Mouse (Mus musculus): ENCODE data around the gene Hsdl2. TPM values are rescaled to one million over a fixed set of nuclear protein-coding genes. Genes with fewer than 3 reads are reported as not detected.
"Not testable (repeated sequence)": the region's sequence is repeated elsewhere in the genome, so short reads cannot be mapped to it uniquely, and the experiment has no call there.

Hsdl2 gene
- polyA plus RNA-seq, 1 experiment from 2014 or later = 22.2 TPM

DNA sequence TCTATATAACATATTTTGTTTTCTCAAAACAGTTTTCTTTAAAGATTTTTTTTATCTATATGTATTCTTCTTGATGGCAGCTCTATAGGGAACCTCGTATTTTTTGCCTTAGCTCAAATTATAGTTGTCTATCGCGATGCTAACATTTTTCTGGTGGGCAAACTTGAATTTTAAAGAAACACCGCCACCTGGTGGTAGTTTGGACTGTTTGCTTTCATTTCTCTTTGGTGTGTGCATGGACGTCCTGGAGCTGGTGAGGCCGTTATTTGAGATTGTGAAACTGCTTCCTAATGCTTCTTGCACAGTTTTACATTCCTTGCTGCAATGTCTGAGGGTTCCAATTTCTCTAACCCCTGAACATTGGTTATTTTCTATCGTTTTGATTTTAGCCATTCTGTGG, 11.8 kb upstream of the Hsdl2 start:
- peak; percentile 48 for ATAC-seq (replicated peaks)
- 2% methylated on average over 7 of the region's 7 CpGs for WGBS
- no peak overlapping the region for H3K27ac ChIP-seq (replicated peaks)

DNA sequence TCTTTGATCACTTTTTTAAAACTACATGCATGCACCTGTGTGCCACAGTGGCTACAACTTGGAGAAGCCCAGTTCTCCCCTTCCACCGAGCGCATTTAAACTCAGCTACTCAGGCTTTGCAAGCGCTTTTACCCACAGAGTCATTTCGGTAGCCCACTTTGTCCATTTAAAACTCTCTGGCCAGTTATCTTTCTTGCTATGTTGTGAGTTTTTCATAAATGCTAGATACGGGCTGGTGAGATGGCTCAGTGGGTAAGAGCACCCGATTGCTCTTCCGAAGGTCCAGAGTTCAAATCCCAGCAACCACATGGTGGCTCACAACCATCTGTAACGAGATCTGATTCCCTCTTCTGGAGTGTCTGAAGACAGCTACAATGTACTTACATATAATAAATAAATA, 10.8 kb upstream of the Hsdl2 start:
- H3K4me3 ChIP-seq; H3K9me3 ChIP-seq; H3K27me3 ChIP-seq; H3K36me3 ChIP-seq; H3K4me2 ChIP-seq (replicated peaks); ATAC-seq (replicated peaks); H3K4me1 ChIP-seq; H3K9ac ChIP-seq (replicated peaks); H3K27ac ChIP-seq (replicated peaks): not testable (repeated sequence)
- 92% methylated on average over 8 of the region's 8 CpGs for WGBS

More for the DNA sequence above, 11.8 kb upstream of the Hsdl2 start:
- Histone ChIP-seq H3K9me3 (no peaks in the 10 kb centered on the region), H3K9ac (replicated peaks) (no peak overlapping the region), H3K27me3 (no peaks in the 10 kb centered on the region), H3K4me3 (no peak overlapping the region), H3K36me3 (no peaks in the 10 kb centered on the region), H3K4me1 (no peaks in the 10 kb centered on the region), H3K4me2 (replicated peaks) (no peak overlapping the region)

DNA sequence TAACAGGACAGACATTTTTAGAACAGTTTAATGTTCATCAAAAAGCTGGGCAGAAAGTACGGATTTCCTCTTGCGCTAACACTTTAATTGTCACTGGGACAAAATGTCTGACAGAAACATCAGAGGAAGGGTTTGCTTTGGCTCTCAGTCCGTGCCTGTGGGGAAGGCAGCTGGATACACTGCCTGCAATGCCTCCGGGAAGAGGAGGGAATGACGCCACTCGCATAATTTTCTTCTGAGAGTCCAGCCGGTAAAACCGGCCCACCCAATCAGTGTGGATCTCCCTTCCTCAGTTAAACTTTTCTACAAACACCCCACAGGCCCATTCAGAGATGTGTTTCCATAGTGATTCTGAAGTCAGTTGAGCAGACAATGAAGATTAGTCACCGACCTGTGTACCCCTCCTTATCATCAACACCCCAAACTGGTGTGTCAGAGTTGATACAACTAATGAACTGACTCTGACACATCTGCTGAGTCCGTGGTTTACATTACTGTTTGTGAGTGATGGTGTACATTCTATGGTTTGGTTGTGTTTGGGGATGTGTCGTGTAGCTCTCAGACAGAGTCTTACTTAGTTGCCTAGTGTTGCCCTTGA, 8.7 kb upstream of the Hsdl2 start:
- ATAC-seq (replicated peaks) = no peak
- H3K4me3 ChIP-seq = no peak overlapping the region

DNA sequence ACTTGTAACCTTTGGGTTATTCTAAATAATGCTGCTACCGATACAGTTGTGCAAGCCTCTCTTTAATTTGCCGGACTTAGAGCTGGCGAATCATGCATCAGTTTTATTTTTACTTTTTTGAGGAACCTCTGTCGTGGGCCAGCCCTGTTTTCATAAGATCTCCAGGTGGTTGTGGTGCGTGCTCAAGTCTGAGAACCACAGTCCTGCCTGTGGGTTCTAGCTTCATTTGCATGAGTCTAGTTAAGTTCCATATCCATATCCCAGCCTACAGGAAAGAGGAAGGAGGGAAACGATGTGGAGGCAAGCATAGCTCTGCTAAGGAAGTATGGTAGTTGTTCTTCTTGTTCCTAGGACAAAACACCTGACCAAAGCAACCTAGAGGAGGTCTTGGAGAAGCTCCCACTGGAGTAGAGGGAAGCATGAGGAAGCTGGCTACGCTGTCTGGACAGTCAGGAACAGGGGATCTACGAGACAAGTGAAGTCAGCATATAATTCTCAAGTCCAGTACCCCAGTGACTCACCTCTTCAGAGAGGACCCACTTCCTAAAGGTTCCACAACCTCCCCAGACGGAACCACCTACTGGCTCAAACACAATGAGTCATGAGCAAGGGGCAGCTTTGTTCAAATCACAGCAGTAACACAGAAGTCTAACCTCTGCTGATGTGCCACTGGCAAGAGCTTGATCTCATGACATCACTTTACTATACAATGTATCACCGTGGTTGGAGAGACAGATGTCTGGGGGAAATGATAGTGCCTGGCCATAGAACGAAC, 6.0 kb upstream of the Hsdl2 start:
- 90% methylated on average over 11 of the region's 11 CpGs for WGBS

More for the DNA sequence above, 8.7 kb upstream of the Hsdl2 start:
- Histone ChIP-seq H3K9me3 (no peaks in the 10 kb centered on the region), H3K36me3 (no peaks in the 10 kb centered on the region), H3K4me1 (no peaks in the 10 kb centered on the region), H3K27me3 (no peaks in the 10 kb centered on the region), H3K4me2 (replicated peaks) (no peak overlapping the region), H3K27ac (replicated peaks) (no peak overlapping the region), H3K9ac (replicated peaks) (no peak overlapping the region)
- 78% methylated on average over 11 of the region's 11 CpGs for WGBS

DNA sequence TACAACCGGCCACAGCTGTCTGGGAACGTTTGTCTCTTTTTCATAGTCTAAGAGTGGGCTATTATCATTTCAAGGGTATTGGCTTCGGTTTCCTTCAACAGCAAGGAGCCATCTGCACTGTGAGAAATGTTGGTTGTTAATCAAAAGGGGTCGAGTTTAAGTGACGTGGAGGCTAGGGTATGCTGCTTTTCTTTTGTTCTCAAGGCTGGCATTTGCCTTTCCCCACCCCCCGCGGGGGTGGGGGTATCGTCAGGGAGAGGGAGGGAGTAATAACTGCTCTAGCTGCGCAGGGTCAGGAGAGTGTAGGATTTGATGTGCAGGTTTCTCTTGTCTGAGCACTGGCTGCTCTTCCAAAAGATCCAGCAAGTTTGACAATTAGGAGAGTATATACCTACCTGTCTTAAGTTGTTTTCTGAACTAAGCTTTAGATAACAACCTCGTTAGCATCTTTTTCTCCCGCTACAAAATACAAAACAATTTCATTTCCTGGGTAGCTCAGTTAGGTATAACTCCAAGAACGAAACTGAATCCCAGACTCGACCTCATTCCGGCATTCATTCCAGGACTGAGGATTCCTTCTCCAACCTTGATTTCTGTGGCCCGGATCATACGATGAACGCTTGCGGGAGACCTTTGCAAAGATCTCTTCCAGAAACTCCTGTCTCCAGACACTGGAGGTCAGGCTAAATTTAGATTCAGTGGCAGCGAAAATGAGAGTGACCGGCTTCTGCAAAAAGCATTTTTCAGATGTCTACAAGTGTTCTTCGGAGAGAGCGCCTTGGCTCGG, 675 bp upstream of the Hsdl2 start:
- Histone ChIP-seq H3K27me3 (no peaks in the 10 kb centered on the region), H3K9me3 (no peaks in the 10 kb centered on the region), H3K4me2 (replicated peaks) (peak overlapping the region; percentile 71), H3K36me3 (no peaks in the 10 kb centered on the region), H3K4me1 (peaks cover 16% of the 10 kb centered on the region), H3K27ac (replicated peaks) (peak overlapping the region; percentile 87), H3K4me3 (peak overlapping the region; percentile 61), H3K9ac (replicated peaks) (peak overlapping the region; percentile 61)
- under 1% methylated on average over 23 of the region's 23 CpGs for WGBS
- ATAC-seq (replicated peaks) = peak; percentile 29

More for the DNA sequence above, 6.0 kb upstream of the Hsdl2 start:
- no peak overlapping the region for H3K9ac ChIP-seq (replicated peaks)
- H3K4me2 ChIP-seq (replicated peaks) = no peak overlapping the region
- H3K4me1 ChIP-seq = peaks cover 4% of the 10 kb centered on the region
- H3K9me3 ChIP-seq = no peaks in the 10 kb centered on the region
- no peaks in the 10 kb centered on the region for H3K36me3 ChIP-seq
- H3K27ac ChIP-seq (replicated peaks) = no peak overlapping the region
- no peak for ATAC-seq (replicated peaks)
- H3K27me3 ChIP-seq = no peaks in the 10 kb centered on the region
- H3K4me3 ChIP-seq = no peak overlapping the region

DNA sequence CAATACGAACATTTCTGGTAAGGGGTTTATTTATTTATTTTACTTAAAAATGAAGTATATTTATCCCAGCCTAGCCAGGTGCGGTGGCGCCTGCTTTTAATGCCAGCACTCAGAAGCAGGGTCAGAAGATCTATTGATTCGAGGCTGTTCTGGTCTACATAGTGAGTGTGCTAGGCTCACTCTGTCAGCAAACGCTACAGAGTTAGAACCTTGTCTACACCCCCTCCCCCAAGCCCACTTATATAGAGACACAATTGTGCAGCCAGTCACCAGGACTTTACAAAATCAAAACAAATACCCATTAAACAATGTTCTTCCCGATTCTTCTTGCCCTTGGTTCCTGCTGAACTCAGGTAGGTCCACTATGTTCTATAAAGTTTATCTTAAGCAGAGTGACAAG, 823 bp downstream of the Hsdl2 start:
- peak overlapping the region; percentile 61 for H3K4me3 ChIP-seq
- no peak overlapping the region for H3K9ac ChIP-seq (replicated peaks)
- WGBS = 24% methylated on average over 6 of the region's 6 CpGs
- H3K27ac ChIP-seq (replicated peaks) = no peak overlapping the region
- H3K27me3 ChIP-seq = no peaks in the 10 kb centered on the region
- H3K4me2 ChIP-seq (replicated peaks) = peak overlapping the region; percentile 71
- H3K4me1 ChIP-seq = peaks cover 16% of the 10 kb centered on the region
- no peaks in the 10 kb centered on the region for H3K36me3 ChIP-seq
- ATAC-seq (replicated peaks) = no peak
- no peaks in the 10 kb centered on the region for H3K9me3 ChIP-seq

DNA sequence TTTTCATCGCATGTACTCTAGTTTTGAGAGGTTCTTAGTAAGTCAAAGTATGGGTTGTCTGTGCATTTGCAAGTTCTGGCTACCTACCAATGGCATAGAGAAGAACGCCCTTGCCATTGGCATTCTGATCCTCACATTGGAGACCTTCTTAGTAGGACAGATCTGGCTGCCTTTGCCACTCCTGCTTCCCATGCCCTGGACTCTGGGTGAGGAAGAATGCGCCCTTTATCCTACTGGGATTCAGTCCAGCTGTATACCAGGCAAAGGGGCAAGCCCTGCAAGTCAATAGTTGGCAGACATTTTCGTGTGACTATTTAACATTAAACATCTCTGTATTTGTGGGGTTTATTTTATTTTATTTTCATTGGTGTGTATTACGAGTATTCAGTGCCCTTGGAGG, 3.7 kb downstream of the Hsdl2 start:
- WGBS = 83% methylated on average over 5 of the region's 5 CpGs
- H3K36me3 ChIP-seq = no peaks in the 10 kb centered on the region
- no peaks in the 10 kb centered on the region for H3K27me3 ChIP-seq
- no peak overlapping the region for H3K4me3 ChIP-seq
- no peak overlapping the region for H3K9ac ChIP-seq (replicated peaks)
- H3K4me2 ChIP-seq (replicated peaks) = no peak overlapping the region
- H3K9me3 ChIP-seq = no peaks in the 10 kb centered on the region
- peaks cover 14% of the 10 kb centered on the region for H3K4me1 ChIP-seq
- no peak overlapping the region for H3K27ac ChIP-seq (replicated peaks)
- no peak for ATAC-seq (replicated peaks)

DNA sequence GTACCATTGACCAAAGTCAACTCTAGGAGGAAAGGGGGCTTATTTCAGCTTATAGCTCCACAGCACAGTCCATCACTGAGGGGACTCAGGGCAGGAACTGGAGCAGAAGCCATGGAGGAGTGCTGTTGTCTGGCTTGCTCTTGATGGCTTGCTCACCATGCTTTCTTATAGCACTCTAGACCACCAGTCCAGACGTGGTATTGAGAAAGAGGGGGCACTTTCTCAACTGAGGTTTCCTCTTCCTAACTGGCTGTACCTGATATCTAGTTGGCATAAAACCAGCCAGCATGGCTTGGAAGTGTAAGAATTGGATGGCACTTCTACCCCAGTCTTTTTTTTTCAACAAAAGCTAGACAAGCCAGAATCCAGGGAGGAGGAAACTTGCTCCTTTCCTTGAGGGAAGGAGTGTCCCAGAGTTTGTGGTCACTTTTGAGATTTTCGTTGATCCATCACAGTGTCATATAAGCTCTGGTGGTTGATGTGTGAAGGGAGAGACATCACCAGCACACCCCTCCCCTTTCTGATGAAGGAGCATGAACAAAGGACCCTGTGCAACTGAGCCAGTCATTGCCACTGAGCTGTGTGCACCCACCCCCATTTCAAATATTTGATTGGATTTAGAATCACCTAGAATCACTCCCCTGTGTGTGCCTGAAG, 6.0 kb downstream of the Hsdl2 start:
- 76% methylated on average over 2 of the region's 2 CpGs for WGBS

DNA sequence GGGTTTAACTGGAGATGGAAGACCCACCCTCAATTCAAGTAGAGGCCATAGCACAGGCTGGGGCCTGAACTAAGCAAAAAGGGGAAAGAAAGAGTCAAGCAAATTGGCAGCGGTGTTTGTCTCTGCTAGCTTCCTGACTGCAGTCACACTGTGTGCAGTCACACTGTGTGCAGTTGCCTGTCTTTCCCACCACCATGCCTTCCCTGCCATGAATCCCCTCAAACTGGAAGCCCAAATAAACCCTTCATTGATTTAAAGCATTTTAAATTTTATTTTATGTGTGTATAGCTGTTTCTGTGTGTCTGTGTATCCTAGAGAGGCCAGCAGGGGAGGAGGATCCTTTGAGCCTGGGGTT, 6.5 kb downstream of the Hsdl2 start:
- Histone ChIP-seq H3K9me3 (no peaks in the 10 kb centered on the region), H3K4me3 (no peak overlapping the region), H3K36me3 (no peaks in the 10 kb centered on the region), H3K9ac (replicated peaks) (no peak overlapping the region), H3K4me2 (replicated peaks) (no peak overlapping the region), H3K27me3 (no peaks in the 10 kb centered on the region), H3K4me1 (no peaks in the 10 kb centered on the region), H3K27ac (replicated peaks) (no peak overlapping the region)
- ATAC-seq (replicated peaks) = no peak
- WGBS = 90% methylated on average over 1 of the region's 1 CpGs

More for the DNA sequence above, 6.0 kb downstream of the Hsdl2 start:
- Histone ChIP-seq H3K27ac (replicated peaks) (no peak overlapping the region), H3K9me3 (no peaks in the 10 kb centered on the region), H3K4me3 (no peak overlapping the region), H3K4me2 (replicated peaks) (no peak overlapping the region), H3K4me1 (no peaks in the 10 kb centered on the region; the same call in 1 of the 2 replicates), H3K27me3 (no peaks in the 10 kb centered on the region), H3K9ac (replicated peaks) (no peak overlapping the region), H3K36me3 (no peaks in the 10 kb centered on the region)
- ATAC-seq (replicated peaks) = no peak

DNA sequence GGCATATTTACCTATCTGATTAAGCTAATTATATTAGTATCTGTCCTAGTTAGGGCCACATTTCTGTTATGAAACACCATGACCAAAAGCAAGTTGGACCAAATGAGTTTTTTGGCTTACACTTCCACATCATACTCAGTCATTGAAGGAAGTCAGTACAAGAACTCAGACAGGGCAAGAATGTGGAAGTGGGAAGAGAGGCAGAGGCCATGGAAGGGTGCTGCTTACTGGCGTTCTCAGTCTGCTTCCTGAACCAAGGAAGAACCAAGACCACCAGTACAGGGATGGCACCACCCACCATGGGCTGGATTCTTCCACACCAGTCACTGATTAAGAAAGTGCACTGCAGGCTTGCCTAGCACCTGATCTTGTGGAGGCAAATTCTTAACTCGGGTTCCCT, 13.3 kb downstream of the Hsdl2 start:
- Histone ChIP-seq H3K36me3 (no peaks in the 10 kb centered on the region), H3K4me3 (no peak overlapping the region), H3K27ac (replicated peaks) (no peak overlapping the region), H3K4me1 (no peaks in the 10 kb centered on the region), H3K27me3 (no peaks in the 10 kb centered on the region), H3K4me2 (replicated peaks) (no peak overlapping the region), H3K9me3 (no peaks in the 10 kb centered on the region), H3K9ac (replicated peaks) (no peak overlapping the region)
- ATAC-seq (replicated peaks) = no peak
- WGBS = 71% methylated on average over 2 of the region's 2 CpGs

DNA sequence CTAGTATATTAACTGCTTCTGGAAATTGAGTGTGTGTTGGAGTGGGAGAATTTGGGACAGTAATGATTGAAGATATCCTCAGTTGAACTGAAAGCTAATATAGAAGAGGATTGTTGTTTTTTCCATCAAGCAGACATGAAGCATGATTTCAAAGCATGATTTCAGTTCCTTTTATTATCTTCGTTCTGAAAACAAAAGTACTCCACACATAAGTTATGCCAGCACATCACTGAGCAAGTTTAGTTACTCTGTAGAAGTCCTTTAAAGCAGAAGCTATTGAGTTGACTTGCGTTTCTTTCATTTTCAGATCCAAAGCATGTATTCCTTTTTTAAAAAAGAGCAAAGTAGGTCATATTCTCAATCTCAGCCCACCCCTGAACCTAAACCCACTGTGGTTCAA, 15.2 kb downstream of the Hsdl2 start:
- Histone ChIP-seq H3K27me3 (no peaks in the 10 kb centered on the region), H3K27ac (replicated peaks) (no peak overlapping the region), H3K9me3 (no peaks in the 10 kb centered on the region), H3K4me3 (no peak overlapping the region), H3K4me2 (replicated peaks) (no peak overlapping the region), H3K36me3 (no peaks in the 10 kb centered on the region), H3K4me1 (no peaks in the 10 kb centered on the region), H3K9ac (replicated peaks) (no peak overlapping the region)
- ATAC-seq (replicated peaks) = no peak
- 87% methylated on average over 2 of the region's 2 CpGs for WGBS

DNA sequence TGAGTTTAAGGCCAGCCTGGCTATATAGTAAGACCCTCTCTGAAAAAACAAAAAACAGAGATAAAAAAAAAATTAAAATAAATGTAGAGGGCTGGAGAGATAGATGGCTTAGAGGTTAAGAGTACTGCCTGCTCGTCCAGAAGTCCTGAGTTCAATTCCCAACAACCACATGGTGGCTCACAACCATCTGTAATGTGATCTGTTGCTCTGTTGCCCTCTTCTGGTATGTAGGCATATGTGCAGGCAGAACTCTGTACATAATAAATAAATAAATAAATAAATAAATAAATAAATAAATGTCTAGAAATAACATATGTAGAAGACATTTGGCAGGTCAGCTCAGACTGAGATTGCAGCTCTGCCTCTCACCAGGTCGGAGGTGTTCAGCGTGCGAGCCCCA, 21.3 kb downstream of the Hsdl2 start:
- Histone ChIP-seq H3K4me3 (no peak overlapping the region), H3K36me3 (no peaks in the 10 kb centered on the region; the same call in 1 of the 2 replicates), H3K4me1 (no peaks in the 10 kb centered on the region), H3K27ac (replicated peaks) (no peak overlapping the region), H3K27me3 (no peaks in the 10 kb centered on the region), H3K4me2 (replicated peaks) (no peak overlapping the region), H3K9me3 (no peaks in the 10 kb centered on the region), H3K9ac (replicated peaks) (no peak overlapping the region)
- WGBS = 89% methylated on average over 4 of the region's 4 CpGs
- no peak for ATAC-seq (replicated peaks)
